Mouse (Mus musculus): Measurements from ENCODE around the gene Kdm2a.

- TF ChIP-seq CTCF (IDR thresholded peaks at IDR 0.05; ENCODE audit: borderline replicate concordance, control insufficient read depth, extremely low read depth, insufficient read depth, low read length, poor library complexity) (no peak), POLR2A (IDR thresholded peaks at IDR 0.05; ENCODE audit: control insufficient read depth, extremely low read depth, insufficient read depth, low read length, poor library complexity) (no peak)
Observed at GRCm38 (mm10) chr19:4328737-4329304, 69.3 kb downstream of the Kdm2a start.
